Mouse (Mus musculus): ENCODE measurements at regions not wholly inside any gene's neighbourhood (a gene's known extent, or its start where the extent isn't known, plus 50 kb on each side); places are given as distances from the start of the nearest gene placed in this dataset.

DNA sequence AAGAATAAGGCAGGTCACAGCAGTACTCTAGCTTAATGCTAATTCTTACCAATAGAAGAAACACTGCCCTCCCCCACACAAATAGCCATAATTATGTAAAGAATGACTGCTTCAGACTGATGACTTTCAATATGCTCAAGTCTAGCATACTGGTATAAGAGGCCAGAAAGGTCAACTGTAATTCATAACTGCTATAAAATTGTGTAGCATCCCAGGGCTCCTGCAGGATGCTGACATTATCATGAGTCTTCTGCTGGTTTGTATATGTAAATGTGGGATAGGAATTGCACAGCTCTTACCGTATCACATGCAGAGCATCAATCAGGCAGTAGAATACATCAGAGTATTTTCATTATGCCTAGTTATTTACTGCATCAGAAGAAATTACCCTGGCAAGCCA, 774.3 kb upstream of the Gm8797 start:
- Histone ChIP-seq H3K27me3 (ENCODE audit: control insufficient read depth in 1 of 2, insufficient read depth in 2 of 2, low read length in 2 of 2) (no peaks in the 10 kb centered on the region), H3K4me3 (ENCODE audit: control insufficient read depth in 1 of 2, insufficient read depth in 1 of 2, low read depth in 2 of 2, low read length in 2 of 2) (no peak overlapping the region), H3K4me1 (ENCODE audit: control insufficient read depth in 1 of 2, insufficient read depth in 2 of 2, low read length in 2 of 2) (no peaks in the 10 kb centered on the region), H3K79me2 (ENCODE audit: control insufficient read depth, insufficient read depth, low read length, poor library complexity) (no peaks in the 10 kb centered on the region), H3K9me3 (replicated peaks; ENCODE audit: insufficient read depth, low read length) (no peaks in the 10 kb centered on the region), H3K36me3 (ENCODE audit: control insufficient read depth in 1 of 2, insufficient read depth in 2 of 2, low read length in 2 of 2) (no peaks in the 10 kb centered on the region), H3K9ac (ENCODE audit: control insufficient read depth, low read depth, low read length, poor library complexity, severe bottlenecking) (no peak overlapping the region), H3K27ac (ENCODE audit: control insufficient read depth, low read depth, low read length) (no peak overlapping the region)
- DNase-seq (ENCODE audit: low read depth, low spot score) = no peak
- TF ChIP-seq TCF12 (IDR thresholded peaks at IDR 0.05; ENCODE audit: low read depth, low read length) (no peak), SMC3 (IDR thresholded peaks at IDR 0.05; ENCODE audit: low read depth, low read length) (no peak), E2F4 (IDR thresholded peaks at IDR 0.05; ENCODE audit: borderline replicate concordance, low read depth, low read length) (no peak), USF1 (IDR thresholded peaks at IDR 0.05; ENCODE audit: low read depth, low read length) (no peak), TBP (IDR thresholded peaks at IDR 0.05; ENCODE audit: low read depth, low read length) (no peak), NRF1 (IDR thresholded peaks at IDR 0.05; ENCODE audit: insufficient read depth, low read depth, low read length, poor library complexity, severe bottlenecking) (no peak), ELF1 (IDR thresholded peaks at IDR 0.05; ENCODE audit: low read depth, low read length) (no peak), CHD2 (IDR thresholded peaks at IDR 0.05; ENCODE audit: low read length) (no peak), POLR2A (IDR thresholded peaks at IDR 0.05; ENCODE audit: control insufficient read depth in 1 of 2, insufficient read depth in 1 of 2, low read depth in 1 of 2, low read length in 2 of 2, poor library complexity in 1 of 2) (no peak), MAFK (IDR thresholded peaks at IDR 0.05; ENCODE audit: borderline replicate concordance, low read depth, low read length) (no peak), MEF2A (IDR thresholded peaks at IDR 0.05; ENCODE audit: extremely low read depth, insufficient replicate concordance, low read depth, low read length, poor library complexity, severe bottlenecking) (no peak), JUND (IDR thresholded peaks at IDR 0.05; ENCODE audit: low read depth, low read length) (no peak), POLR2AphosphoS2 (IDR thresholded peaks at IDR 0.05; ENCODE audit: low read length) (no peak), GATA1 (IDR thresholded peaks at IDR 0.05; ENCODE audit: low read depth, low read length) (no peak), UBTF (IDR thresholded peaks at IDR 0.05; ENCODE audit: borderline replicate concordance, insufficient read depth, low read depth, low read length) (no peak), MAX (IDR thresholded peaks at IDR 0.05; ENCODE audit: low read length) (no peak), TAL1 (IDR thresholded peaks at IDR 0.05; ENCODE audit: low read length) (no peak), MAZ (IDR thresholded peaks at IDR 0.05; ENCODE audit: low read depth, low read length) (no peak), SIN3A (IDR thresholded peaks at IDR 0.05; ENCODE audit: low read length) (no peak), RCOR1 (IDR thresholded peaks at IDR 0.05; ENCODE audit: low read depth, low read length) (no peak)

DNA sequence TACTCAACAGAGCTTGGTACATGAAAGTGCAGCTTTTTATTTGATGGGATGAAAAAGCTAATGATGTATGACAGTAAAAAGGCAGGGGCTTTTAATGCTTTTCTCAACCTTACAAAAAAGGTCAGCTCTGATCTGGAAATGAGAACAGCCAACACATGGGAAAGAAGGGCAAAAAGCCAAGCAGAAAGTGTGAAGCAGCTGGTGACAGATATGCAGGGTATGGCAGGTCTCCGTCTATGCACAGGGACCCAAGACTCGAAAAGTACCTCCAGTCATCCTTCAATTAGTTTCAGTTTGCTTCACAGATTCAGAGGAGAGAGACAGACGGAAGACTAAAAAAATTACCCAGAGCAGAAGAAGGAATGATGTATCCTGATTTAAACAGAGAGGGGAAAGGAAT, 732.9 kb upstream of the Gm8797 start:
- no peak for TF ChIP-seq SMC3 (IDR thresholded peaks at IDR 0.05; ENCODE audit: low read depth, low read length)
- no peak for TF ChIP-seq UBTF (IDR thresholded peaks at IDR 0.05; ENCODE audit: borderline replicate concordance, insufficient read depth, low read depth, low read length)
- no peak for TF ChIP-seq GABPA (IDR thresholded peaks at IDR 0.05; ENCODE audit: low read depth, low read length)
- no peak for TF ChIP-seq RAD21 (IDR thresholded peaks at IDR 0.05; ENCODE audit: low read depth, low read length)
- TF ChIP-seq BHLHE40 (IDR thresholded peaks at IDR 0.05; ENCODE audit: borderline replicate concordance, low read depth, low read length) = no peak
- TF ChIP-seq MYC (IDR thresholded peaks at IDR 0.05; ENCODE audit: low read depth, low read length) = no peak
- TF ChIP-seq NRF1 (IDR thresholded peaks at IDR 0.05; ENCODE audit: insufficient read depth, low read depth, low read length, poor library complexity, severe bottlenecking) = no peak
- no peak for TF ChIP-seq TCF12 (IDR thresholded peaks at IDR 0.05; ENCODE audit: low read depth, low read length)
- TF ChIP-seq POLR2AphosphoS5 (IDR thresholded peaks at IDR 0.05; ENCODE audit: borderline replicate concordance, low read depth, low read length) = no peak
- no peak for TF ChIP-seq CHD1 (IDR thresholded peaks at IDR 0.05; ENCODE audit: low read depth, low read length)
- H3K9me3 ChIP-seq (replicated peaks; ENCODE audit: insufficient read depth, low read length) = no peaks in the 10 kb centered on the region
- H3K36me3 ChIP-seq (ENCODE audit: control insufficient read depth in 1 of 2, insufficient read depth in 2 of 2, low read length in 2 of 2) = no peaks in the 10 kb centered on the region
- no peaks in the 10 kb centered on the region for H3K79me2 ChIP-seq (ENCODE audit: control insufficient read depth, insufficient read depth, low read length, poor library complexity)
- H3K9ac ChIP-seq (ENCODE audit: control insufficient read depth, low read depth, low read length, poor library complexity, severe bottlenecking) = no peak overlapping the region
- DNase-seq (ENCODE audit: low read depth, low spot score) = no peak
- no peaks in the 10 kb centered on the region for H3K4me1 ChIP-seq (ENCODE audit: control insufficient read depth in 1 of 2, insufficient read depth in 2 of 2, low read length in 2 of 2)
- H3K27me3 ChIP-seq (ENCODE audit: control insufficient read depth in 1 of 2, insufficient read depth in 2 of 2, low read length in 2 of 2) = no peaks in the 10 kb centered on the region
- H3K4me3 ChIP-seq (ENCODE audit: control insufficient read depth in 1 of 2, insufficient read depth in 1 of 2, low read depth in 2 of 2, low read length in 2 of 2) = no peak overlapping the region
- H3K27ac ChIP-seq (ENCODE audit: control insufficient read depth, low read depth, low read length) = no peak overlapping the region
